Mouse (Mus musculus): ENCODE results near the gene Lzic. TPM values are rescaled to one million over a fixed set of nuclear protein-coding genes. Genes with fewer than 3 reads are reported as not detected.

The Lzic gene
- total and polyA plus RNA-seq, 3 experiments: 40.0 to 53.3 (median 43.4) TPM

GRCm38 (mm10) chr4:149542431-149542830 is 57.4 kb downstream of the Lzic start:
- H3K4me2 ChIP-seq (ENCODE audit: insufficient read depth, low read depth, poor library complexity, severe bottlenecking): no peak overlapping the region
- in situ Hi-C loops (cut with MboI; ENCODE audit: low pct_ligation_motif_present, low pct_unique_long_range_greater_than_20kb, low sequenced_read_pairs) (no loop called here), dilution Hi-C loops (cut with MboI; ENCODE audit: extremely low pct_ligation_motif_present, extremely low pct_unique_long_range_greater_than_20kb, low sequenced_read_pairs) (no loop called here)
- peaks cover 8 to 15% of the 10 kb centered on the region in 2 experiments; a peak in 3 of 4 replicates for H3K4me1 ChIP-seq (ENCODE audit: control insufficient read depth in 1 of 2, insufficient read depth in 2 of 2)
- H3K27me3 ChIP-seq (replicated peaks): no peaks in the 10 kb centered on the region
- no peak for DNase-seq (ENCODE audit: extremely low read depth)
- no peak overlapping the region for H3K4me3 ChIP-seq (replicated peaks in 1 of 3; ENCODE audit: low read depth in 2 of 3, low read length in 2 of 3, poor library complexity in 1 of 3)
- no peaks in the 10 kb centered on the region for H3K9me3 ChIP-seq (replicated peaks; ENCODE audit: low read length)
- H3K27ac ChIP-seq (ENCODE audit: insufficient read depth, low read depth): no peak overlapping the region
- no peaks in the 10 kb centered on the region for H3K79me2 ChIP-seq (replicated peaks; ENCODE audit: control insufficient read depth, extremely low read depth, insufficient read depth, poor library complexity, severe bottlenecking)
- TF ChIP-seq E2F4 (IDR thresholded peaks at IDR 0.05; ENCODE audit: insufficient replicate concordance, low read depth, low read length) (no peak), CHD2 (IDR thresholded peaks at IDR 0.05; ENCODE audit: low read length) (no peak), KAT2A (IDR thresholded peaks at IDR 0.05; ENCODE audit: insufficient replicate concordance, low read length) (no peak), USF1 (IDR thresholded peaks at IDR 0.05; ENCODE audit: low read depth, low read length) (no peak), POLR2A (IDR thresholded peaks at IDR 0.05; ENCODE audit: low read depth, low read length) (no peak), SMC3 (IDR thresholded peaks at IDR 0.05; ENCODE audit: low read depth, low read length) (no peak), IRF4 (IDR thresholded peaks at IDR 0.05; ENCODE audit: low read depth, low read length) (no peak), ZKSCAN1 (IDR thresholded peaks at IDR 0.05; ENCODE audit: borderline replicate concordance, low read depth, low read length) (no peak), ZMIZ1 (IDR thresholded peaks at IDR 0.05; ENCODE audit: low read depth, low read length) (no peak), MAZ (IDR thresholded peaks at IDR 0.05; ENCODE audit: low read depth, low read length) (no peak), CTCF (conservative IDR thresholded peaks at IDR 0.05 in 1 of 2, IDR thresholded peaks at IDR 0.05 in 1 of 2; ENCODE audit: low read depth in 2 of 2, low read length in 2 of 2) (no peak), GABPA (IDR thresholded peaks at IDR 0.05; ENCODE audit: insufficient replicate concordance, low read depth, low read length) (no peak), HCFC1 (IDR thresholded peaks at IDR 0.05; ENCODE audit: low read depth, low read length) (no peak), CHD1 (IDR thresholded peaks at IDR 0.05; ENCODE audit: low read depth, low read length) (no peak), ETS1 (conservative IDR thresholded peaks at IDR 0.05; ENCODE audit: low read depth, low read length) (no peak), POLR2AphosphoS2 (IDR thresholded peaks at IDR 0.05; ENCODE audit: low read depth, low read length) (no peak), NELFE (IDR thresholded peaks at IDR 0.05; ENCODE audit: low read depth, low read length) (no peak), ELF1 (IDR thresholded peaks at IDR 0.05; ENCODE audit: low read depth, low read length) (no peak), UBTF (IDR thresholded peaks at IDR 0.05; ENCODE audit: low read depth, low read length) (no peak), RAD21 (IDR thresholded peaks at IDR 0.05; ENCODE audit: low read depth, low read length) (no peak)
- no peaks in the 10 kb centered on the region for H3K36me3 ChIP-seq (replicated peaks in 1 of 2; ENCODE audit: control insufficient read depth in 1 of 2, insufficient read depth in 1 of 2, low read length in 1 of 2)
- H3K9ac ChIP-seq (ENCODE audit: insufficient read depth, low read depth): no peak overlapping the region

GRCm38 (mm10) chr4:149542927-149543553 is 58.0 kb downstream of the Lzic start:
- no peak overlapping the region for H3K9ac ChIP-seq (ENCODE audit: insufficient read depth, low read depth)
- peaks cover 8 to 21% of the 10 kb centered on the region in 2 experiments; a peak in 3 of 4 replicates for H3K4me1 ChIP-seq (ENCODE audit: control insufficient read depth in 1 of 2, insufficient read depth in 2 of 2)
- dilution Hi-C loops (cut with MboI; ENCODE audit: extremely low pct_ligation_motif_present, extremely low pct_unique_long_range_greater_than_20kb, low sequenced_read_pairs) (no loop called here), in situ Hi-C loops (cut with MboI; ENCODE audit: low pct_ligation_motif_present, low pct_unique_long_range_greater_than_20kb, low sequenced_read_pairs) (no loop called here)
- no peaks in the 10 kb centered on the region for H3K27me3 ChIP-seq (replicated peaks)
- H3K9me3 ChIP-seq (replicated peaks; ENCODE audit: low read length): no peaks in the 10 kb centered on the region
- H3K79me2 ChIP-seq (replicated peaks; ENCODE audit: control insufficient read depth, extremely low read depth, insufficient read depth, poor library complexity, severe bottlenecking): no peaks in the 10 kb centered on the region
- no peaks in the 10 kb centered on the region for H3K36me3 ChIP-seq (replicated peaks in 1 of 2; ENCODE audit: control insufficient read depth in 1 of 2, insufficient read depth in 1 of 2, low read length in 1 of 2)
- no peak overlapping the region for H3K4me3 ChIP-seq (replicated peaks in 1 of 3; ENCODE audit: low read depth in 2 of 3, low read length in 2 of 3, poor library complexity in 1 of 3)
- no peak overlapping the region for H3K4me2 ChIP-seq (ENCODE audit: insufficient read depth, low read depth, poor library complexity, severe bottlenecking)
- peak; percentile 86 for DNase-seq (ENCODE audit: extremely low read depth)
- H3K27ac ChIP-seq (ENCODE audit: insufficient read depth, low read depth): no peak overlapping the region
- no peak for TF ChIP-seq POLR2A (IDR thresholded peaks at IDR 0.05; ENCODE audit: low read depth, low read length)
- TF ChIP-seq SIN3A (IDR thresholded peaks at IDR 0.05; ENCODE audit: low read length): no peak
- no peak for TF ChIP-seq ZKSCAN1 (IDR thresholded peaks at IDR 0.05; ENCODE audit: borderline replicate concordance, low read depth, low read length)
- peak; percentile 99 to 100 for TF ChIP-seq CTCF (conservative IDR thresholded peaks at IDR 0.05 in 1 of 2, IDR thresholded peaks at IDR 0.05 in 1 of 2; ENCODE audit: low read depth in 2 of 2, low read length in 2 of 2)
- no peak for TF ChIP-seq CHD1 (IDR thresholded peaks at IDR 0.05; ENCODE audit: low read depth, low read length)
- no peak for TF ChIP-seq MXI1 (IDR thresholded peaks at IDR 0.05; ENCODE audit: low read depth, low read length)
- TF ChIP-seq KAT2A (IDR thresholded peaks at IDR 0.05; ENCODE audit: insufficient replicate concordance, low read length): no peak
- TF ChIP-seq MAZ (IDR thresholded peaks at IDR 0.05; ENCODE audit: low read depth, low read length): 0 out of 2 replicates have a peak, but pooled peaks have one; percentile 39
- no peak for TF ChIP-seq UBTF (IDR thresholded peaks at IDR 0.05; ENCODE audit: low read depth, low read length)
- 0 out of 2 replicates have a peak, but pooled peaks have one; percentile 20 for TF ChIP-seq JUND (conservative IDR thresholded peaks at IDR 0.05; ENCODE audit: low read depth, low read length)
- no peak for TF ChIP-seq ZMIZ1 (IDR thresholded peaks at IDR 0.05; ENCODE audit: low read depth, low read length)
- peak; percentile 75 for TF ChIP-seq ZC3H11A (IDR thresholded peaks at IDR 0.05; ENCODE audit: low read depth, low read length)
- no peak for TF ChIP-seq GABPA (IDR thresholded peaks at IDR 0.05; ENCODE audit: insufficient replicate concordance, low read depth, low read length)
- peak; percentile 38; the same call in 1 of the 2 replicates for TF ChIP-seq IRF4 (IDR thresholded peaks at IDR 0.05; ENCODE audit: low read depth, low read length)
- peak; percentile 94 for TF ChIP-seq SMC3 (IDR thresholded peaks at IDR 0.05; ENCODE audit: low read depth, low read length)
- TF ChIP-seq ETS1 (conservative IDR thresholded peaks at IDR 0.05; ENCODE audit: low read depth, low read length): no peak
- no peak for TF ChIP-seq HCFC1 (IDR thresholded peaks at IDR 0.05; ENCODE audit: low read depth, low read length)
- no peak for TF ChIP-seq ZNF384 (IDR thresholded peaks at IDR 0.05; ENCODE audit: low read depth, low read length)
- TF ChIP-seq MYC (IDR thresholded peaks at IDR 0.05; ENCODE audit: low read depth, low read length): no peak
- 0 out of 2 replicates have a peak, but pooled peaks have one; percentile 26 for TF ChIP-seq MEF2A (IDR thresholded peaks at IDR 0.05; ENCODE audit: borderline replicate concordance, low read depth, low read length)
- TF ChIP-seq PAX5 (IDR thresholded peaks at IDR 0.05; ENCODE audit: low read length): no peak
- no peak for TF ChIP-seq TBP (conservative IDR thresholded peaks at IDR 0.05; ENCODE audit: low read depth, low read length)
- no peak for TF ChIP-seq POLR2AphosphoS2 (IDR thresholded peaks at IDR 0.05; ENCODE audit: low read depth, low read length)

Data from CH12.LX (cell line).